Mouse (Mus musculus) embryonic fibroblast, embryonic 13.5 days (primary cell): Measurements from ENCODE around the gene Phkb. TPM values are rescaled to one million over a fixed set of nuclear protein-coding genes. Genes with fewer than 3 reads are reported as not detected.
"Not testable (repeated sequence)": the region's sequence is repeated elsewhere in the genome, so short reads cannot be mapped to it uniquely, and the experiment has no call there.

Source experiments
- H3K27ac ChIP-seq: 2 replicates; pipeline ENCODE4 v1.5.1; 2012; ENCODE audit warnings: low read length, control low read depth, inconsistent platforms; ENCODE audit not compliant: insufficient read depth
- H3K4me1 ChIP-seq: 2 replicates; pipeline ENCODE4 v1.6.1; 2011; ENCODE audit warnings: low read length; ENCODE audit not compliant: control insufficient read depth, insufficient read depth
- H3K4me3 ChIP-seq: 2 replicates; pipeline ENCODE4 v1.5.1; 2011; ENCODE audit warnings: mild to moderate bottlenecking, control low read depth, low read length; ENCODE audit not compliant: insufficient read depth
- CTCF ChIP-seq: IDR thresholded peaks from 2 replicates; pipeline ENCODE4 v1.5.1; 2011; ENCODE audit warnings: mild to moderate bottlenecking, control low read depth, low read length, moderate library complexity, borderline replicate concordance; ENCODE audit not compliant: insufficient read depth
- POLR2A ChIP-seq: IDR thresholded peaks from 2 replicates; pipeline ENCODE4 v1.6.1; 2011; ENCODE audit warnings: low read depth, mild to moderate bottlenecking, control low read depth, low read length, moderate library complexity
- polyA plus RNA-seq: library from polyadenylated mRNA; stranded (reverse); fragments of >200 nt; gene quantifications from 2 replicates; pipeline ENCODE4 v1.2.4, GENCODE M21; 2011; ENCODE audit warnings: low read depth; ENCODE audit not compliant: missing spikeins, insufficient read length

Gene Phkb
- 27.4 and 45.6 TPM in 2 replicates for polyA plus RNA-seq

- TF ChIP-seq CTCF, result no peak
- TF ChIP-seq POLR2A, result peak; percentile 60
- Histone ChIP-seq H3K4me3 (peak within 1 kb of the TSS; percentile 71), H3K27ac (peak within 1 kb of the TSS; percentile 86), H3K4me1 (no peaks in the 10 kb centered on the region)
These were observed at the start of gene Phkb, which contains the start of gene Itfg1 for GRCm38 (mm10) chr8:85840657-85841488. TSS of gene Phkb (plus strand) at chr8:85840959. TSS of gene Itfg1 (minus strand) at chr8:85840921.

DNA sequence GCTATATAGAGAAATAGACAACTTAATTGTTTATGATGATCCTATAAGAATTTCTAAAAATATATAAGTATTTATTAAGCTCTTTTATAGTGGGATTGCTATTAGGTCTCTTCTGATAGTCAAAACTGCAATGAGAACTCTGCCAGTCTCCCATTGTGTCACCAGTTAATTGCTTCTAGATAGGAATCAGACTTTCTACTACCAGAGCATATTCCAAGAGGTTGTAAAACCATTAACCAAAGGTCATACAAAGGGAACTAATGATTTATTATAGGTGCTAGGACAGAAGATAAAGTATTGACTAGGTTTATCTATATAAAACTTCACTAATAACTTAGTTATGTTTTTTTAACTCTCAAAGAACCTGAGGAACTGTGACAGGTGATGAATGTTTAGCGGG, 44.4 kb upstream of the Phkb start:
- not testable (repeated sequence) for H3K27ac ChIP-seq, H3K4me3 ChIP-seq, H3K4me1 ChIP-seq

DNA sequence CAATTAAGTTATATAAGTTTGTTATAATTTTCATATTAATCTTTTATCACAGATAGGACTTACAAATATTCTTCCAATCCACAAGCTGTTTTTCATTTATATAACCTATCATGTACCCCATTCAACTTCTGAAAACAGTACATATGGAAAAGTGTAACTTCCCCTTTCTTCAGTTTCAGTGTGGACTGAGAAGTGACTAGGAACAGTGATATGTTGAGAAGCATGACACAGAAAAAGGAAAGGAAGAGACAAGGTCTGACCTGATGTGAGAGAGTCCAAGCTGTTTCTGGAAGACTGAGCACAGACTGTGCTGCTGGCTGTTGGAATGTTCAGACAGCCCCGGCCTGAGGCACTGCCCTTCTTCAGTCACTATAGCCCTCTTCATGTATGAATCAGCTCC, 40.6 kb upstream of the Phkb start:
- no peaks in the 10 kb centered on the region for H3K4me1 ChIP-seq
- TF ChIP-seq POLR2A (no peak), CTCF (no peak)
- no peak overlapping the region for H3K4me3 ChIP-seq
- no peak overlapping the region for H3K27ac ChIP-seq

DNA sequence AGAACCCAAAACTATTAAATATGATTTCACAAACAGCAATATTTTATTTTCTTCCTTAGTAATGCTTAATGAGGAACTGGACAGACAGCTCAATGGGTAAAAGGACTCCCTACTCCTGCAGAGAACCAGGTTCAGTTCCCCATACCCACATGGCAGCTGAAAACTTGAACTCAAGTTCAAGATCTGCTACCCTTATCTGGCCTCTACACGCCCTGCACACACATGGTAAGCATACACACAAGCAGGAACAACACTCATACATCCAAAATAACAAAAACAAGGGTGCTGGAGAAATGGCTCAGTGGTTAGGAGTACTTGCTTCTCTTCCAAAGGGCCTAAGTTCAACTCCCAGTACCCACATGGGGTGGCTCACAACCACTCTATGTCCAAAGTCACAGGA, 39.4 kb upstream of the Phkb start:
- no peaks in the 10 kb centered on the region for H3K4me1 ChIP-seq
- TF ChIP-seq POLR2A (no peak), CTCF (no peak)
- H3K4me3 ChIP-seq, result no peak overlapping the region
- H3K27ac ChIP-seq, result no peak overlapping the region

- H3K4me1 ChIP-seq, result no peaks in the 10 kb centered on the region
- no peak overlapping the region for H3K27ac ChIP-seq
- H3K4me3 ChIP-seq, result no peak overlapping the region
- TF ChIP-seq POLR2A, result no peak
- TF ChIP-seq CTCF, result no peak
These were observed 27.1 kb upstream of the Phkb start for GRCm38 (mm10) chr8:85813621-85814020.

- TF ChIP-seq POLR2A, result no peak
- TF ChIP-seq CTCF, result no peak
- no peaks in the 10 kb centered on the region for H3K4me1 ChIP-seq
- peak overlapping the region; percentile 86 for H3K27ac ChIP-seq
- H3K4me3 ChIP-seq, result peak overlapping the region; percentile 71
These were observed 673 bp upstream of the Phkb start for GRCm38 (mm10) chr8:85839916-85840656.

- TF ChIP-seq POLR2A, result 0 out of 2 replicates have a peak, but pooled peaks have one; percentile 11
- TF ChIP-seq CTCF, result no peak
- Histone ChIP-seq H3K4me1 (no peaks in the 10 kb centered on the region), H3K4me3 (peak overlapping the region; percentile 71), H3K27ac (peak overlapping the region; percentile 53)
These were observed 683 bp downstream of the Phkb start for GRCm38 (mm10) chr8:85841489-85841795.

- Histone ChIP-seq H3K4me1 (no peaks in the 10 kb centered on the region), H3K4me3 (no peak overlapping the region), H3K27ac (no peak overlapping the region)
- TF ChIP-seq CTCF (no peak), POLR2A (no peak)
These were observed 5.1 kb downstream of the Phkb start for GRCm38 (mm10) chr8:85845887-85846286.

DNA sequence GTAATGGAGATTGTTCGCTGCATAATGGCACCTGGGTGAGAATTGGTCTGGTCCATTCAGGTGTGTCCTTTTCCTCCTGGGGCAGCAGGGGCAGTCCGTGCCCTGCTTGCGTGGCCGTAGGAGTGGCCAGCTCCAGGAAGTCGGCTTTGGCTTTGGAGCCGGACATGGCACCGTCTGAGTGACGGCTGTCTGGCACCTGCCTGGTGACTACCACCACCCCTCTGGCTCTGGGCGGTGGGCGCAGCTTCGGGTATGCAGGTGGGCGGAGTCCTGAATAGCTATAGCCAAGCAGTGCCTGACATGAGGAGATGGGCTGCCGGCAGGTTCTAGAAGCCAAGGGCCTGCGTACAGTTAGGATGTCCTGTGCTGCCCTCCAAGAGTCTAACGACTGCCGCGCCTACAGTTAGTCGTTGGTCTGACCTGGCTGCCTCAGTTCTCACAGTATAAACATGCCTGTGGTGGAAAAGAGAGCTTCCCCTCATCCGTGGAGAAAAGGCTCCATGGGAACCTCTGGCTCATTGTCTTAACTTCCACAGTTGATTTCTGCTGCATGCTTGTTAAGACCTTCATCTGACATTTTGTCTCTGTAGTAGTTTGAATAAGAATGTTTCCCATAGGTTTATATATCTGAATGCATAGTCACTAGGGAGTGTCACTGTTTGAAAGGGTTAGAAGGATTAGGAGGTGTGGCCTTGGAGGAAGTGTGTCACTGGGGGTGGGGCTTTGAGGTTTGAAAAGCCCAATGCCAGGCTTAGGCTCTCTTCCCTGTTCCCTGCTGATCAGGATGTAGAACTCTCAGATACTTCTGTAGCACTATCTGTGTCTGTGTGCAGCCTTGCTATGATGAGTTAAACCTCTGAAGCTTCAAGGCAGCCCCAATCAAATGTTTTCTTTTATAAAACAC, 13.7 kb downstream of the Phkb start:
- TF ChIP-seq CTCF, result no peak
- TF ChIP-seq POLR2A, result no peak
- H3K27ac ChIP-seq, result no peak overlapping the region
- no peaks in the 10 kb centered on the region for H3K4me1 ChIP-seq
- no peak overlapping the region for H3K4me3 ChIP-seq

DNA sequence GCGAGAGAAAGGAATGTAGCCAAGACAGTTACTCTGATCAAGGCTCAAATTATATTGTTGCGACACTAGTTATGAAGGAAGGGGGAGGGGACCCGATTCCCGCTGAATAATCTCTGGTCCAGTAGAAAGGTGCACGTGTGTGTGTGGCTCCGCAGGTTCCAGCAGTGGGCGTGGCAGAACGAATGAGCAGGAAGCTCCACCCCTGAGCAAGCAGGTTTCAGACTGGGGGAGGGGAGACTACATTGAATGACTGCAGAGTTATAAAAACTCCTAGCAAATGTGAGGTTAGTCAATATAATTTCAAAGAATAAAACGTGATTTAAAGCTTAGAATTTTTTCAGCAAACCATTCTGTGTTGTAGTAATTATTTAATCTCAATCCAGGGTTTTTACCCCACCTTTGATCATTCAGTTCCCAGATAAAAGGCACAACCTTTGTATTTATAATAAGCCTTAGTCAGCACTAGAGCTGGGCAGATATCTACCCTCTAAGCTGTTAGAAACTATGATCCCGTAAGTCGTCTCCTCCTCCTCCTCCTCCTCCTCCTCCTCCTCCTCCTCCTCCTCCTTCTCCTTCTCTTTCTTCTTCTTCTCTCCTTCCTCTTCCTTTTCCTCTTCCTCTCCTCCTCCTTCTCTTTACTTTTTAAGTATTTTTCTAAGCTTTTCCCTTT, 16.6 kb downstream of the Phkb start:
- H3K4me1 ChIP-seq, H3K27ac ChIP-seq, H3K4me3 ChIP-seq: not testable (repeated sequence)
